Mouse (Mus musculus): ENCODE results near the gene Caskin1. TPM values are rescaled to one million over a fixed set of nuclear protein-coding genes. Genes with fewer than 3 reads are reported as not detected.
"Not testable (repeated sequence)": the region's sequence is repeated elsewhere in the genome, so short reads cannot be mapped to it uniquely, and the experiment has no call there.

The Caskin1 gene
- 100 to 1,000 TPM; 153 to 157 TPM for total RNA-seq (2021)
- long read RNA-seq, full-length matches to known transcripts: 64 of 214 reads
- long read RNA-seq, partial matches to known transcripts: 136 of 214 reads
- long read RNA-seq, other reads (novel, unspliced or antisense): 14 of 214 reads

DNA sequence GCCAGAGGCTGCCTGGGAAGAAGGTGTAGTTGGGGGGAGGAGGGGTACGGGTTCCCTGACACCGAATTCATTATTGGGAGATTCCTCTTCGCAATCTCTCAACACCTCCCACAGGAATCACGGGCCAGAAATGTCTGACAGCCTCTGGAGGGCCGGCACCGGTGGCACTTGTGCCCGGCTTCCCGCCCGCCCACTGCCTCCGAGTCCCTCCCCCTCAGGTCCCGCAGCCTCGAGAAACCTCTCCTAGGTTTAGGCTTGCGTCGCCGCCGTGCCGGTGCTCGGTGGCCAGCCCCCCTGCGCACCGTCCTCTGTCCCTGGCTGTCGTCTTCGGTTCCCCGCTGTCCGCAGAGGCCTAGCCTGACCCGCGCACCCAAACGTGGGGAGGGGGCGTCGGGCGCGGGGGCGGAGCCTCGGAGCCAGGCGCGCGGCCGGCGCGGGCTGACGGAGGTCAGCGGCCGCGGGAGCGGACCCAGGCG, at the start of gene Caskin1:
Caskin1 (plus strand) TSS at position 416 of the 476 bp plus-strand sequence.
- peak in 1 of 2 experiments; percentile 46 for DNase-seq (ENCODE audit: low spot score in 2 of 2)

DNA sequence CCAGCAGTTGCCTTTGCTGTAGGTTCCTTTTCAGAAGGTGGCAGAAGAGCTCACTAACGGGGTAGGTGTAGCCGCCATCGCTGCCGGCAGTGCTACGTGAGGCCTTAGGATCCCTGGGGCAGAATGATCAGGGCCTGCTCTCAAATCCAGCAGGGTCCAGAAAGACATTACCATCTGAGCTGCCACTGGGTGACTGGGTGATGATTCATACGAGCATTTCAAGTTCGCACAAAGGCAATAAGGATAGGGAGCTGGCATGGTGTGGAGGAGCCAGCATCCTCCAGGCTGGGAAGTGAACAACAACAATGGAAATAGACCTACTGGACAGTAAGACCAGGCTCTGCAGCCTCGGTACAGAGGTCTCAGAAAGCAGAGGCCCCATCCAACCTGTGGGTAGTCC, 48.0 kb upstream of the Caskin1 start:
- no peak for DNase-seq (ENCODE audit: low spot score in 2 of 2)

DNA sequence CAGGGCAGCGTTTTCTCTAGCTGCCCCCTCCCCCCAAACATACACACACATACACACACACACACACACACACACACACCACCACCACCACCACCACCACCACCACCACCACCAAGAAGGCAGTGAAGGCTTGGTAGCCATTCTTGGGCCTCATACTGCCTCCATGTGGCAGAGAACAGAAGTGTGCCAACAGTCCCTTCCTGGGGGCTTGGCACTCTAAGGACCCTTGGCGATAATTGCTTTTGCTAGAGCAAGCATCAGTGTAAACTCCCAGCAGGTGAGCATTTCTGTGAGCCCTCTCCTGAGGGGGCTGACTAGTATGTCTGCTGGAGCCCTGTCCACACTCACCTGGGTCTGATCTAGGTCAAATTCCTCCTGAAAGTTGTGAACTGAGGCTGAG, 47.3 kb upstream of the Caskin1 start:
- no peak for DNase-seq (ENCODE audit: low spot score in 2 of 2)

DNA sequence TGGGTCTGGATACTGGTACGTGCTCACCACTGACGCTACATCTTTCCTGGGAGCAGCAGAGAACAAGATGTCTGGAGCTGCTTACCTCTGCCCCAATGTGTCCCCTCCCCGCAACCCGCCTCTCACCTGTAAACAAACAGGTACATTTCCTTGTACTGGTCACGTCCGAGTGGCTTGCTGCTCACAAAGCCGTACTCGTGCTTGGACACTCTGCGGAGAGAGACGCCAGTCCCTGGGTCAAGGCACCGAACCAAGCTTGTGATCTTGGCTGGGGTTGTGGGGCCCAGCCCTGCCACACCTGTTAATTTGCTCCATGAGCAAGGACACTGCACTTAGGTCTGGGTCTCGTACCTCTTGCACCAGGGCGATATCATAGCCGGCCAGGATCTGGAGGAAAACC, 46.3 kb upstream of the Caskin1 start:
- no peak for DNase-seq (ENCODE audit: low spot score in 2 of 2)

DNA sequence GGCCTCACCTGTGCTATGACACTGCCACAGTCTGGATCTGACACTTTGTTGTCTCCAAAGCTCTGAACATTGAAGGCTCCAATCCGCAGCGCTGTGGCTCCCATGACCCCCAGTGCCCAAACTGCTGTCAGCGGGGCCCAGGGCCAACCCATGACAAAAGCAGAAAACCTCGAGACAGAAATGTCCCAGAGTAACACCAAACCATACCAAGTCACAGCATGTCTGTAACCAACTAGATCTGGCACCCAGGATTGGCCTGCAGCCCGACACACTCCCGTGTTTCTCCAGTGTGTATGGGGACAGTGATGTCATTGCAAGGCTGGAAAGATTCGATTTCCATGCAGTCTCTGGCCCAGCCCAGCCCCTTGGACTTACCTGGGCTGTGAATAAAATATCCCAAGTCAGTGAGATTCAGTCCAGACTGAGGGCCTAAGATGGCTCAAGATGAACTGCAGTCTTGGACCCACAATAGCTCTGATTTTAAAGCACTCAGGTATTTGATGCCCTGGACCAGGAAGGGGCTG, 45.7 kb upstream of the Caskin1 start, which contains the start of gene Dnase1l2:
Dnase1l2 (minus strand) TSS at position 474 of the 524 bp plus-strand sequence.
- no peak for DNase-seq (ENCODE audit: low spot score in 2 of 2)

DNA sequence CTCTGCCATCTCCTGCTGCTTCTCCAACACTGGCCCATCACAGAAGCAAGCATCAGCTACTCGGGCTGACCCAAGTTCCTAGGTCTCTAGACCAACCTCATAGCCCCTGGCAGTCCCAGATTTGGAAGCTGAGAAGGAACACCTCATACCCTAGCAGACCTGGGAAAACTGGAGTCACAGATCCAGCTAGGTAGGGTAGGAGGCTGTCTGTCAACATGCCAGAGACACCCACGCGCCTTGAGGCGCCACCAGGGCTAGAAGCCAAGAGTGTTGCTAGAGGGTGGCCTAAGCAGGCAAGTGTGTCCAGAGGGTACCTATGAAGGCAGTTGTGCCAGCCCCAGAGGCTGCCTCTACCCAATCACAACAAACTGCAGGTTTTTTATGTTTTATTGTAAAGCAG, 45.0 kb upstream of the Caskin1 start:
- peak in 1 of 2 experiments; percentile 62 for DNase-seq (ENCODE audit: low spot score in 2 of 2)

DNA sequence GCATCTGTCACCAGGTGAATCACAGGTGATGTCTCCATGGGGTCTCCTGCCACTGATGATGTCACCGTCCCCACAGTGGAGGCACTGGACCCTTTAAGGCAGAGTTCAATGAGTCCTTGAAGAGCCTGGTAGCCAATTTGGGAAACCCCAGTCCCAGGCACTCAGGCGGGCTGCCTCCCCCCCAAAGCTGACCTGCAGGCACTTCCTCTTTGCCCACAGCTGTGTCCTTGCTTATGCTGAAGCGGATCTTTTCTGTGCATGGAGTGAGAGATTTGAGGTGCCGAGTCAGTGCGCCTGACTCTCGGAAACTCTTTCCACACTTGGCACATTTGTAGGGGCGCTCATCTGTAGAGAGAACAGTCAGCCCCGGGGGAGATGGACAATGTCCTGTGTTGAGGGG, 41.8 kb upstream of the Caskin1 start:
- DNase-seq (ENCODE audit: low spot score in 2 of 2): no peak

DNA sequence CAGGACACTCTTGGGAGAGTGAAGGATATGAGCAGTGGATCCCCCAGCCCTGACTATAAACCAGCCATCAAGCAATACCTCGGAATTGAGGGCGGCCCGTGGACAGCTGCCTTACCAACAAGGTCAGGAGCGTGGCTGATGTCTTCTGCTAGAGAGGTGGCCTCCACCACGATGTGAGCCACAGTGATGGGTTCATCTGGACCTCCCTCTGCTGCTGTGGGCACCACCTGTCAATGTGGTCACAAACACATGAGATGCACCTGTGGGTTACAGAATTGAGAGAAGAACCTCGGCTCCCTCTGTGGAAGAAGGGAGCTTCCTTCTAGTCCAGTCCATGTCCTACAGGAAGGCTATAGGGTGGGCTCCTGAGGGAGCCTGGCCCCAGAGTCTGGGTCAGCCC, 38.9 kb upstream of the Caskin1 start:
- no peak for DNase-seq (ENCODE audit: low spot score in 2 of 2)

DNA sequence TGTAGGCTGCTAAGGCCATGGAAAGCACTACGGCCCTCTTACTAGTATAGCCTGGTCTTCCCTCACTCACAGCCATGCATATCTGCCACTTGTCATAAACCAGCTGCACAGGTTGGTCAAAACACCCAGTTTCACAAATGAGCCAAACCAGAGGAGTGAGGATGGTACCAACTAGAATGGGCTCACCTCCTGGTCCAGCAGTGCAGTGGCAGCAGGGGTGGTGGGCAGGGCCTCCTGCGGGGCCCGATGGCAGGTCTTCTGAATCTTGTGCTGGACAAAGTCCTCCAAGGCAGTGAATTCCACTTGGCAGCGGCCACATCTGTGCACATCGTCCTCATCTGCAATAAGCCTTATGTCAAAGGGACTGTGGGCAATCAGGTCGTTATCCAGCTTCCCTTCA, 37.2 kb upstream of the Caskin1 start:
- DNase-seq (ENCODE audit: low spot score in 2 of 2): no peak

DNA sequence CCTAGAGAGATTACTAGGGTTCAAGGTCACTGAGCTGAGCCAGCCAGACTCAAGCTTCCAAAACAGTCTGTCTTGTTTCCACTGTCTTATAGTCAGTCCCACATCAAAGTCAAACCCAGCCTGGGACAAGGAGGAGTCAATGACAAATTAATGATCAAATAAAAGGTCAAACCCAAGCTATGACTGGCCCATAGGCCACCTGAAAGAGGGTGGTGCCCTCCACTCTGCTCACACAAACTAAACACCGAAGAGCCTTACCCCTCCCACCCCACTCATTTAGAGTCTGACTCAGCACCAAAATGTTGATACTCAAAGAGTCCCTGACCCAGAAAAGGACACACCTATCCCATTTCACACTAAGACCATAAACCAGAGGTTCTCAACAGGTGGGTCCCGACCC, 35.0 kb upstream of the Caskin1 start:
- DNase-seq (ENCODE audit: low spot score in 2 of 2): no peak

DNA sequence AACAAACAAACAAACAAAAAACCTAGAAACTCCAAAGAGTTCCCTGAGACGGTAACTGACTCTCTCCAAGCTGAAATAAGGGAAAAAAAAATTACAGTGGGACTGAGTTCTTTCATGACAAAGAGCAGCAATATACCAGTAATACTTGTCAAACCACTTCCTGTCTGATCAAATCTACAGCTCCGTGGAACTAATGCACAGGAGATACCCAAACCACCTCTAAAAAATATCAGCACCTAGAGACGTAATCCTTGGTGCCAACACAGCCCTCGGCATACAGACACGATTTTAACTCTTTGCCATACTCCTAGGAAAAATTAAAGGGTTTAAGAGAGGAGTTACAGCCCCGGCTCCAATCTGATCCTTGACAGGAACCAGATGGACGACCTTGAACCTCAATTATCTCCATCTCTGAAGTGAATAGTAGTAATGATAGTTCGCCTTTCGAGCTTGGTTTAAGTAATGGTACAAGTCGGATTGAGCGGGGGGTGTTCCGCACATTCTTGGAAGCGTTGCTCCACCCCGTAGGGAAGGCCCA, 34.1 kb upstream of the Caskin1 start:
- DNase-seq (ENCODE audit: low spot score in 2 of 2): no peak

DNA sequence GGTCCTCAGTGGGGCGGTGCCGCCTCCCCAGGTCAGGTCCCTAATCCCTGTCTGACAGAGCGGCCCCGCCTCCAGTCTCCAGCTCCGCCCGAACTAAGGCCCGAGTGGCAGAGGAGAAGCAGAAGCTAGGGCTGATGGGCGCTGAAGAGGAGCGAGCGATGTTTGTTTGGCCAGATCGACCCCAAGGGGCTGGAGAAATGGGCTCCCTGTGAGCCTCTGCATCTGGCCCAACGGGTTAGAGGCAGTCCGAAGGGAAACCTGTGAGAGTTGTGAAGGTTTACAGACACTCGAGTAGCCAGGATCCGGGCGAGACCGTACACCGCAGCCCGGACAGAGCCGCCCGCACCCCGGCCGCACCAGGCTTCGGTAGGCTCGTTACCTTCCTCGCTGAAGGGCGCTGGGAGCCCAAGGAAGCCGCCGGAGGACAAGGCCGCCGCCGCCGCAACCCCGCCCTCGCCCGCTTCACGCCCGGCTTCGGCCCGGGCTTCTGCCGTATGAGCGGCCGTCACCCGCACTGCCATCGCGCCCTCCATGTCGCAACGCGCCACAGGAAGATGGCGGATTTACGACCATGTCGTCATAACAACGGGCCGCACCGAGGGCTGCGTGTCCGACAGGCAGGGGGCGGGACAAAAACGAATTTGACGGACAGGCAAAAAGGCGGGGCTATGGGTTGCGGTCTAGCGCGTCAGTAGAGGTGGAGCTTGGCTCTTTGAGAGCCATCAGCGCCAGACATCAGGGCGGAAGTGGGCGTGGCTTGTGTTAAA, 33.5 kb upstream of the Caskin1 start:
- peak; percentile 99 for DNase-seq (ENCODE audit: low spot score in 2 of 2)

DNA sequence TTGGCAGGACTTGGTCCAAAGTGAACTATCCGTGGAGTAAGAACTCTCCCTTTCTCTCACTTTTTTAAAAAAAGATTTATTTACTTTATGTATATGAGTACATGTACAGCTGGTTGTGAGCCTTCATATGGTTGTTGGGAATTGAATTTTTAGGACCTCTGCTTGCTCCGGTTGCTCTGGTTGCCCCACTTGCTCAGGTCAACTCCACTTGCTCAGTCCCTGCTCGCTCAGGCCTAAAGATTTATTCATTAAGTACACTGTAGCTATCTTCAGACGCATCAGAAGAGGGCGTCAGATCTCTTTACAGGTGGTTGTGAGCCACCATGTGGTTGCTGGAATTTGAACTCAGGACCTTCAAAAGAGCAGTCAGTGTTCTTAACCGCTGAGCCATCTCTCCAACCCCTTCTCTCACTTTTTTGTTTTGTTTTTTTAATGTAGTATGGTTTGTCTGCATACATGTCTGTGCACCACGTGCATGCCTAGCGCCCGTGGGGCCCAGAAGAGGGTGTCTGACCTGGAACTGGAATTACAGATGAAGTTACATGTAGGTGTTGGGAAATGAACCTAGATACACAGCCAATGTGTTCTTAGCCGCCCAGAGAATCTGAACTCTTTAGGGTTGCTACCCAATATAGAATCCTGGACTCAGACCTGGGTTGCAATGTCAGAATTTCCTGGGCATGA, 32.7 kb upstream of the Caskin1 start:
- DNase-seq (ENCODE audit: low spot score in 2 of 2): not testable (repeated sequence)

DNA sequence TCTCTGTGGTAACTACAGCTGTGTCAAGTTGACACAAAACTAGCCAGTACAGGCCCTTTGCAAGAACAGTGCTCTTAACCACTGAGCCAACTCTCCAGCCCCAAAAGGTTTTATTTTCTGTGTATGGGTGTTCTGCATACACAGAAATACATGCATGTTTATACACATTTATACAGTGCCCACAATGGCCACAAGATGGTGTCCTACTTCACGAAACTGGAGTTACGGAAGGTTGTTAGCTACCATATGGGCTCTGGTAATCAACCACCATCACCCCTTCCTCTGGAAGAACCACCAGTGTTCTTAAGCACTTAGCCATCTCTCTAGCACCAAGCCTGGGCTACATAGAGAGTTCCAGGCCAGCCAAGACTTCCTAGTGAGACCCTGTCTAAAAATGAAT, 26.8 kb upstream of the Caskin1 start:
- no peak for DNase-seq (ENCODE audit: low spot score in 2 of 2)

DNA sequence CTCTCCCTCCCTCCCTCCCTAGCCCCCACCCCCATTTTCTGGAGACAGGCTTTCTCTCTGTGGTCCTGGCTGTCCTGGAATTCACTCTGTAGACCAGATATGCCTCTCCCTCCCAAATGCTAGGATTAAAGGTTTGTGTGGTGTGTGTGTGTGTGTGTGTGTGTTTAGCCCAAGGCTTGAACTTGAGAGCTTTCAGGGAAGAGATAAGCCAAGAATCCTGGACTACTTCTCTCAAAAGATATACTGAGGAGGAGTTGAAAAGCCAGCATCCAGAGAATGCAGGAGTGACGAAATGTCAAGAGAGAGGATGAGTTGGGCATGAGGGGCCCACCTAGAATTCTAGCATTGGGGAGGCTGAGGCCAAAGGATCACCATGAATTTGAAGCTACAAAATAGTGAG, 25.5 kb upstream of the Caskin1 start:
- DNase-seq (ENCODE audit: low spot score in 2 of 2): no peak

DNA sequence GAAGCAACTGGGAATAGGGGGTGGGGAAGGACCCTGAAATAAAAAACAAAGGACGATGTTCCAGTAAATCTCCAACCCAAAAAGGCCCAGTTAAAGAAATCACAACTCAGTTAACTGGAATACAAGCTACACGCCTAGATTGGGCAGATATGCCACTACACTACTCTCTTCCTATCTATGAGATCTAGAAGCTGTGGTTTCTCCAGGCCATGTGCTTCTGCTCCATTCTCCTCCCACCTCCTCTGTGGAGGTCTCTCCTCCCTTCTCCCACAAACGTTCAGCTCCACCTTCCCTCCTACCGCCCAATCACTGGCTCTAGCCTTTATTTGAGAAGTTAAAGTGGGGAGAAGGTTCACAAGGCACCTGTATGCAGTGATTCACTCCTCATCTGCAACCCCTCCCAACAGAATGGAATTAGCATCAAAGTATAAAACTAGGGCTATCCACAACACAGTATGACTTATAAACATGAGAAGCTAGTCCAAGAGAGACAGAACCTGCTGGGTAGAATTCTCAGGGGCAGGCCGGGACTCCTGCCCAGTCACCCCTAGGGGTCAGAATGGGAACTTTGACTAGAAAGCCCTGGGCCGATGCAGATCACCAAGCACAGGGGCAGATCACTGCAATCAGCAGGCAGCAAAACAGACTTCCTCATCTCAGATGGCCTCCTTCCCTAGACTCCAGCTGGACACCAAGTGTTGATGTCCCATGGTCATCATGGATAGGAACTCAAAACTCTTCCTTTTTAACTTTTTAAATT, 24.8 kb upstream of the Caskin1 start:
- DNase-seq (ENCODE audit: low spot score in 2 of 2): no peak

DNA sequence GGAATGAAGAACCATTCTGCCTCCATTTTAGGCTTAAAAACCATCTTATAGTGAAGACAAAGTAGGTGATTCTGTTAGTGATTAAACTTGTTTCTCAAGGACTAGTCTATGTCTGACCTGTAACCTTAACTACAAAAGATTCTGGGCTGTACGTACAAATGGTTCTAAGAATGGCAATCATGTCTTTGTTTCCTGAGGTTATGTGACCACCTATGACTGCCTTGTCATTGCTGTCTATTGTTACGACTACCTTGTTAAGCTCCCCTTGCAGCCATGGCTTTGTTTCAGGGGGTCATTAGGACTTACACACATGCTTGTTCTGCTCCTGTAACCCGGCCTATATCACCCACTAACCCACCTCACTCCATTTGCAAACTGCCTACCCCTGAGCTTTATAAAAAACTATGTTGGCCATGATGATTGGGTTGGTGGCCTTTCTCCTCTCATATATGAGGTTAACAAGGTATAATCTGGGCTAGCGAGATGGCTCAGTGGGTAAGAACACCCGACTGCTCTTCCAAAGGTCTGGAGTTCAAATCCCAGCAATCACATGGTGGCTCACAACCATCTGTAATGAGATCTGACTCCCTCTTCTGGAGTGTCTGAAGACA, 19.7 kb upstream of the Caskin1 start:
- DNase-seq (ENCODE audit: low spot score in 2 of 2): no peak

DNA sequence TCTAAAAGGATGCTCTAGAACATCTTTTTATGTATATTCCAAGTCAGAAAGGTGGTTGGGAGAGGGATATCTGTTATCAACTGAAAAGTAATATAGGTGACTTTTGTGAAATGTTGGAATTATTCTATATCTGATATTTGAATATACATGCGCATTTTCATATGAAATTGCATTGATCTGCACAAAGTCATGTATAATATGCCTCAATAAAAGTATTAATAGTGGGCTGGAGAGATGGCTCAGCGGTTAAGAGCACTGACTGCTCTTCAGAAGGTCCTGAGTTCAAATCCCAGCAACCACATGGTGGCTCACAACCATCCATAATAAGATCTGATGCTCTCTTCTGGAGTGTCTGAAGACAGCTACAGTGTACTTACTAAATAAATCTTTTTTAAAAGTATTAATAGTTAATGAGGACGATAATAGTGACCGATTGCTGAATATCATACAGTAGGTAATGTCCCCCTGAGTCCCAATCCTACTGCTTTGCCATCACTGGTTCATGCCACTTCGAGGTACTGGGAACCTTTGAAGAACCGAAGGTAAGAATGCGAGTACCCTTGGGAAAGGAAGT, 19.0 kb upstream of the Caskin1 start:
- DNase-seq (ENCODE audit: low spot score in 2 of 2): no peak

DNA sequence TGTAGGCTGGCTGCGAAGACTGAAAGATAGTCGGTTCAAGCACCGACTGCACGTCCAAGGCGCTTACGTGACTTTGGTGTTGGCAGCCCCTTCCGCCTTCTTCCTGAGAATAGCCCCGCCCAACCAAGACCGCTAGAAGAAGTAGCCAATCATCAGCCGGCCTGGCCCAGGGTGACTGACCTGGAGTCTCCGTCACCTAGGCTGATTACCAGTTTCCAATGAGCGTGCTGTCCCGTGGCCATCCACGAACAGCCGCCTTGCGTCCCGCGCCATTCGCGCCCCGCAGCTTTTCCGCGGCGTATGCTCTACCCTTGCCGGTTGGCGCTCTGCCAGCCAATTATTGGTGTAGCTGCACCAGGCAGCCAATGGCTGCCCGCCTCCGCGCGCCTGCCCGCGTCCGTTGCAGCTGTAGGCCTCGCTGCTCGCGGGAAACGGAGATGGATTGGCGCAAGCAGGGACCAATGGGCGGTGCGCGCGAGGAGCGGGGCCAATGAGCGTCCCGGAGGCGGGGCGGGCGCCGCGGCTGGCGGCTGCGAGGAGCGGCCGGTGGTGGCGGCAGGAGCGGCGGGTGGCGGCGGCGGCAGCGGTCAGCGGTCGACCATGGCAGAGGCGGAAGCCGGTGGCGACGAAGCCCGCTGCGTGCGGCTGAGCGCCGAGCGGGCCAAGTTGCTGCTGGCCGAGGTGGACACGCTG, 18.3 kb upstream of the Caskin1 start, which contains the start of the genes E4f1 and Pgp:
E4f1 (minus strand) TSS at position 404 of the 693 bp plus-strand sequence.
Pgp (plus strand) TSS at position 483 of the 693 bp plus-strand sequence.
- DNase-seq (ENCODE audit: low spot score in 2 of 2): peak; percentile 99
